Mouse (Mus musculus) liver, embryonic 14.5 days (tissue): ENCODE data around the gene Selenom. TPM values are rescaled to one million over a fixed set of nuclear protein-coding genes. Genes with fewer than 3 reads are reported as not detected.

Experiments
- ATAC-seq: fragments of 200-750 bp; cut with Nextera tagmentation; 2 replicates; pipeline ENCODE4 v1.8.0; 2017; ENCODE audit warnings: moderate number of reproducible peaks, mild to moderate bottlenecking, moderate library complexity; ENCODE audit not compliant: insufficient read depth
- DNase-seq, 3 experiments: peaks; one replicate each; pipeline ENCODE4 v3.0.0-alpha.2; 2012 to 2013; ENCODE audit warnings: low read depth in 3 of 3, low spot score in 3 of 3
- H3K27ac ChIP-seq: fragments of 300-500 bp; sonication (generic); 2 replicates; pipeline ENCODE4 v1.5.1; 2014; ENCODE audit warnings: moderate library complexity, mild to moderate bottlenecking, control low read depth, inconsistent platforms
- H3K27me3 ChIP-seq: fragments of 300-500 bp; sonication (generic); 2 replicates; pipeline ENCODE4 v1.6.1; 2014; ENCODE audit warnings: mild to moderate bottlenecking, low read length, moderate library complexity; ENCODE audit not compliant: control insufficient read depth, insufficient read depth
- H3K36me3 ChIP-seq: fragments of 300-500 bp; sonication (generic); replicated peaks from 2 replicates; pipeline ENCODE4 v1.6.1; 2014; ENCODE audit warnings: low read depth; ENCODE audit not compliant: control insufficient read depth, insufficient read depth
- H3K4me1 ChIP-seq, 2 experiments: fragments of 200-500 bp in 1 of 2; fragments of 300-500 bp in 1 of 2; sonication (generic) in 1 of 2; replicated peaks; 2 replicates each; pipeline ENCODE4 v1.6.1; 2012 to 2014; ENCODE audit warnings: antibody characterized with exemption in 1 of 2, inconsistent platforms in 1 of 2, low read length in 1 of 2; ENCODE audit not compliant: control insufficient read depth in 2 of 2, insufficient read depth in 2 of 2
- H3K4me2 ChIP-seq: fragments of 300-500 bp; sonication (generic); 2 replicates; pipeline ENCODE4 v1.6.1; 2014; ENCODE audit warnings: low read depth, mild to moderate bottlenecking, control low read depth, moderate library complexity
- H3K4me3 ChIP-seq, 2 experiments: fragments of 200-500 bp in 1 of 2; fragments of 300-500 bp in 1 of 2; sonication (generic) in 1 of 2; 2 replicates each; pipeline ENCODE4 v1.5.1; 2012 to 2014; ENCODE audit warnings: low read depth in 2 of 2, low read length in 2 of 2, mild to moderate bottlenecking in 2 of 2, control low read depth in 1 of 2, inconsistent platforms in 1 of 2, moderate library complexity in 1 of 2; ENCODE audit not compliant: insufficient read depth in 1 of 2
- H3K9ac ChIP-seq: fragments of 300-500 bp; sonication (generic); replicated peaks from 2 replicates; pipeline ENCODE4 v1.6.1; 2014; ENCODE audit warnings: mild to moderate bottlenecking, control low read depth, moderate library complexity
- H3K9me3 ChIP-seq: fragments of 300-500 bp; sonication (generic); 2 replicates; pipeline ENCODE4 v1.6.1; 2016; ENCODE audit warnings: low read length, mixed read lengths; ENCODE audit not compliant: control insufficient read depth
- CTCF ChIP-seq: IDR thresholded peaks from 2 replicates; pipeline ENCODE4 v1.5.1; 2016; ENCODE audit warnings: antibody characterized with exemption, low read depth, control low read depth
- EP300 ChIP-seq: IDR thresholded peaks from 2 replicates; pipeline ENCODE4 v1.6.1; 2016; ENCODE audit warnings: antibody characterized with exemption, low read depth
- WGBS: fragments of 180-500 bp; shearing (Covaris S2); extraction: QIAGEN DNeasy Blood & Tissue Kit; methylation state at CpG from one replicate; pipeline ENCODE4 v1.1.7; 2014; ENCODE audit not compliant: insufficient replicate concordance; 5-methylcytosine and 5-hydroxymethylcytosine counted together
- polyA plus RNA-seq, 2 experiments: library from polyadenylated mRNA; depleted of rRNA in 1 of 2; stranded (reverse) in 1 of 2; unstranded in 1 of 2; fragments of >200 nt; fragmentation: Nextera tagmentation in 1 of 2; extraction: Ambion mirVana in 1 of 2; gene quantifications; 2 replicates each; pipeline versions ENCODE4 v1.2.1 to v1.2.3; 2012 to 2014

Gene Selenom
- polyA plus RNA-seq, 2 experiments, result 8.5 to 10.3 TPM

GRCm38 (mm10) chr11:3483980-3484642 lies 30.4 kb upstream of the Selenom start:
- no peak for TF ChIP-seq EP300
- TF ChIP-seq CTCF, result no peak
- H3K27me3 ChIP-seq, result no peaks in the 10 kb centered on the region
- H3K27ac ChIP-seq, result no peak overlapping the region
- no peaks in the 10 kb centered on the region for H3K9me3 ChIP-seq
- H3K4me2 ChIP-seq, result no peak overlapping the region
- no peak overlapping the region for H3K4me3 ChIP-seq
- WGBS, result 48% methylated on average over 11 of the region's 11 CpGs
- DNase-seq (no peak), ATAC-seq (no peak)
- H3K9ac ChIP-seq, result no peak overlapping the region
- H3K4me1 ChIP-seq, result 0 out of 4 replicates have a peak, but pooled peaks cover 0 to under 1% of the 10 kb centered on the region in 2 experiments
- no peaks in the 10 kb centered on the region for H3K36me3 ChIP-seq

- Histone ChIP-seq H3K9ac (no peak overlapping the region), H3K4me2 (no peak overlapping the region), H3K27me3 (no peaks in the 10 kb centered on the region), H3K27ac (no peak overlapping the region), H3K36me3 (no peaks in the 10 kb centered on the region), H3K4me1 (0 out of 4 replicates have a peak, but pooled peaks cover 0 to 2% of the 10 kb centered on the region in 2 experiments), H3K4me3 (no peak overlapping the region), H3K9me3 (no peaks in the 10 kb centered on the region)
- DNase-seq, result no peak
- ATAC-seq, result no peak
- no peak for TF ChIP-seq EP300
- TF ChIP-seq CTCF, result no peak
- 43% methylated on average over 7 of the region's 7 CpGs for WGBS
These were observed 28.1 kb upstream of the Selenom start for GRCm38 (mm10) chr11:3486349-3486748.

DNA sequence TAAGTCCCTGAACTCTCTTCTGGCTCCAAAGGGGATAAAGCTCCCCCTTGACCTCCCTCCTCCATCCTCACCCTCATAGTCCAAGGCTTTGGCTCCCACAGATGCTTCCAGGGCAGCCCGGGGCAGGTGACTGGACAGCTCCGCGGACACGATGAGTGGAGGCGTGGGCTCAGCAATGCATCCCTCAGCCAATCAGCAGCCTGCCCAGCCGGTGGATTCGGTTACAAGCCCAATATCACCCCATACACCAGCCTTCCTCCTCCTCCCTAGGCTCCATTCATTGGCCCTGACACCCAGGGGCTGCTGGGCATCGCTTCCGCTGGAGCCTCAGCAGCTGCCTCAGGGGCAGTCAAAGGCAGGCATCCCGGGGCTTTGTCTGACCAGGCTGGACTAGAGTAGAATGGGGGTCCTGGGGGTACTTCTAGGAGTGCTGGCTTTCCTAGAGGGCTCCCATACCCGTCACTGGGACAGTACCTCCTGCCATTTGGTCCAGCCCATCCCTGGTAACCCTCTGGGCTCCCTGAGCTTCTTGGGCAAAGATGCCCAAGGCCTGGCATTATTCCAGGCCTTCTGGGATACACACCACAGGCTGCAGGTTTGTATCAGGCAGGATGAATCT lies 26.4 kb upstream of the Selenom start, which contains the start of gene Pla2g3:
TSS of gene Pla2g3 (plus strand) at position 333 of the 619 bp plus-strand sequence.
- Histone ChIP-seq H3K27ac (no peak within 1 kb of the TSS), H3K9me3 (no peaks in the 10 kb centered on the region), H3K27me3 (no peaks in the 10 kb centered on the region), H3K4me3 (no peak within 1 kb of the TSS), H3K36me3 (no peaks in the 10 kb centered on the region), H3K4me2 (no peak within 1 kb of the TSS), H3K9ac (no peak within 1 kb of the TSS), H3K4me1 (0 out of 4 replicates have a peak, but pooled peaks cover 0 to 2% of the 10 kb centered on the region in 2 experiments)
- TF ChIP-seq CTCF, result no peak
- no peak for TF ChIP-seq EP300
- DNase-seq (no peak), ATAC-seq (no peak)
- WGBS, result 38% methylated on average over 11 of the region's 11 CpGs

DNA sequence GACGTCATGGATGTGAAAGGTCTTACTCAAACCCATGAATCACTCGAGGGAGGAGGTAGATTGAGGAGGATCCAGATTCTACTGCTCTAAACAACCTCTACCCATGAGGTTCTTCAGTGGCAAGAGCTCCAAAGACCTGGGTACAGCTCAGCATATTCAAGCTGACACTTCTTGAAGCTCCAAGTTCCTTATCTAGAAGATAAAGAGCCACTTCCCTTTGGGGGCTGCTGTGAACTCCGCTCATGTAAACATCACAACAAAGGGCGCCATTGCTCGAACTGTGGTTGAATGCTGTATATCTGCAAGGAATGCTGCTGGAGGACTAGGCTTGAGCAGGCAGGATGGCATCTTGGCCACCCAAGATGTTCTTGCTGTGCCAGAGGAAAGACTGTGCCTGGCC lies 25.4 kb upstream of the Selenom start:
- Histone ChIP-seq H3K4me3 (no peak overlapping the region), H3K27ac (no peak overlapping the region), H3K4me2 (no peak overlapping the region), H3K36me3 (no peaks in the 10 kb centered on the region), H3K4me1 (0 out of 4 replicates have a peak, but pooled peaks cover 0 to 2% of the 10 kb centered on the region in 2 experiments), H3K9me3 (no peaks in the 10 kb centered on the region), H3K9ac (no peak overlapping the region), H3K27me3 (no peaks in the 10 kb centered on the region)
- TF ChIP-seq EP300 (no peak), CTCF (no peak)
- no peak for DNase-seq
- ATAC-seq, result no peak
- WGBS, result 21% methylated on average over 5 of the region's 5 CpGs

GRCm38 (mm10) chr11:3492748-3493147 lies 21.7 kb upstream of the Selenom start:
- H3K9me3 ChIP-seq, result no peaks in the 10 kb centered on the region
- TF ChIP-seq EP300, result no peak
- no peak overlapping the region for H3K4me3 ChIP-seq
- H3K4me1 ChIP-seq, result 0 out of 4 replicates have a peak, but pooled peaks cover 0 to 2% of the 10 kb centered on the region in 2 experiments
- WGBS, result 56% methylated on average over 4 of the region's 4 CpGs
- DNase-seq, result no peak
- H3K27ac ChIP-seq, result no peak overlapping the region
- H3K4me2 ChIP-seq, result no peak overlapping the region
- H3K36me3 ChIP-seq, result no peaks in the 10 kb centered on the region
- ATAC-seq, result no peak
- H3K9ac ChIP-seq, result no peak overlapping the region
- no peaks in the 10 kb centered on the region for H3K27me3 ChIP-seq
